ENCODE assay signal across 9 mouse cellular contexts in genomic region chr4:138282834-138283233, GRCm38 (mm10). TPM values are rescaled to one million over a fixed set of nuclear protein-coding genes. Genes with fewer than 3 reads are reported as not detected.
DNase-seq lines count a peak whose midpoint lies in the region; ATAC-seq and TF ChIP-seq lines count a peak whose summit lies in the region.
"Had no signal": no experiment of that assay in that cellular context is flagged by ENCODE, and none has a peak within 500 bp of the region (broad histone marks: within the 10 kb centered on the region; RNA-seq: fewer than 3 reads in every experiment).

No protein-coding gene starts in this region.

- no peaks in the 10 kb centered on the region for H3K36me3 ChIP-seq in ES-E14 (ENCODE audit: control insufficient read depth, insufficient read depth, low read length, poor library complexity, severe bottlenecking)
- H3K36me3 ChIP-seq in embryonic facial prominence, embryonic 11.5 days (replicated peaks; ENCODE audit: control insufficient read depth, insufficient read depth, low read depth, low read length), result no peaks in the 10 kb centered on the region
- no peaks in the 10 kb centered on the region for H3K36me3 ChIP-seq in heart, embryonic 16.5 days (ENCODE audit: control insufficient read depth, insufficient read depth)
- no peaks in the 10 kb centered on the region for H3K36me3 ChIP-seq in lung, embryonic 15.5 days

- in situ Hi-C loops in ES-E14 (cut with MboI; ENCODE audit: low sequenced_read_pairs in 2 of 2, unreplicated experiment in 2 of 2), result no loop called here

- H3K4me2 ChIP-seq in embryonic facial prominence, embryonic 11.5 days (ENCODE audit: low read depth, low read length), result no peak overlapping the region
- no peak overlapping the region for H3K4me2 ChIP-seq in heart, embryonic 16.5 days (ENCODE audit: low read depth, low read length)
- no peak overlapping the region for H3K4me2 ChIP-seq in lung, embryonic 15.5 days

- DNase-seq in ES-E14 (ENCODE audit: low read depth, low spot score), result peak; percentile 95
- DNase-seq in adrenal gland, postnatal 25 days, result peak; percentile 30
- DNase-seq in embryonic facial prominence, embryonic 11.5 days (ENCODE audit: low spot score), result peak; percentile 84
- peak; percentile 49 to 84 for DNase-seq in layer of hippocampus, adult 18-20 months (ENCODE audit: low spot score in 2 of 2)
- DNase-seq in retina, adult 2 months (ENCODE audit: low read depth, low spot score), result peak; percentile 81
- peak; percentile 25 for DNase-seq in urinary bladder, postnatal 25 days (ENCODE audit: low spot score)

- WGBS in embryonic facial prominence, embryonic 11.5 days, result 25% methylated on average over 4 of the region's 4 CpGs
- 26% methylated on average over 4 of the region's 4 CpGs for WGBS in heart, embryonic 16.5 days
- 27% methylated on average over 4 of the region's 4 CpGs for WGBS in lung, embryonic 15.5 days

- no peak overlapping the region for H3K27ac ChIP-seq in ES-E14 (ENCODE audit: insufficient read depth, low read depth, low read length, poor library complexity, severe bottlenecking)
- no peak overlapping the region for H3K27ac ChIP-seq in embryonic facial prominence, embryonic 11.5 days (replicated peaks; ENCODE audit: low read depth, low read length)
- H3K27ac ChIP-seq in heart, embryonic 16.5 days (ENCODE audit: low read length), result no peak overlapping the region
- H3K27ac ChIP-seq in lung, embryonic 15.5 days, result no peak overlapping the region
- H3K27ac ChIP-seq: macrophage had no signal

- peaks cover 0 to 4% of the 10 kb centered on the region in 2 experiments; a peak in 2 of 4 replicates for H3K4me1 ChIP-seq in ES-E14 (ENCODE audit: control insufficient read depth in 2 of 2, insufficient read depth in 2 of 2, low read length in 2 of 2, poor library complexity in 1 of 2)
- no peaks in the 10 kb centered on the region for H3K4me1 ChIP-seq in embryonic facial prominence, embryonic 11.5 days (ENCODE audit: control insufficient read depth, insufficient read depth, low read length)
- H3K4me1 ChIP-seq in heart, embryonic 16.5 days (ENCODE audit: control insufficient read depth, insufficient read depth, low read length), result no peaks in the 10 kb centered on the region
- H3K4me1 ChIP-seq in lung, embryonic 15.5 days, result no peaks in the 10 kb centered on the region

- ATAC-seq in embryonic facial prominence, embryonic 11.5 days (replicated peaks; ENCODE audit: insufficient number of reproducible peaks, low FRiP score, low TSS enrichment, low read depth), result 0 out of 2 replicates have a peak, but pooled peaks have one; percentile 58
- ATAC-seq in heart, embryonic 16.5 days (replicated peaks; ENCODE audit: extremely low read depth, insufficient read depth, low FRiP score), result peak; percentile 38
- peak; percentile 78 for ATAC-seq in lung, embryonic 15.5 days (ENCODE audit: borderline replicate concordance, extremely low read depth, low FRiP score, low TSS enrichment)

- H3K9me3 ChIP-seq in ES-E14 (ENCODE audit: control insufficient read depth, insufficient read depth, low read depth, low read length), result no peaks in the 10 kb centered on the region
- no peaks in the 10 kb centered on the region for H3K9me3 ChIP-seq in embryonic facial prominence, embryonic 11.5 days (replicated peaks; ENCODE audit: control insufficient read depth, low read length)
- H3K9me3 ChIP-seq in heart, embryonic 16.5 days (replicated peaks; ENCODE audit: control insufficient read depth, low read length), result no peaks in the 10 kb centered on the region
- no peaks in the 10 kb centered on the region for H3K9me3 ChIP-seq in lung, embryonic 15.5 days

- H3K9ac ChIP-seq in ES-E14 (ENCODE audit: insufficient read depth, low read depth, low read length, poor library complexity, severe bottlenecking), result no peak overlapping the region
- H3K9ac ChIP-seq in embryonic facial prominence, embryonic 11.5 days (replicated peaks; ENCODE audit: low read length), result no peak overlapping the region
- no peak overlapping the region for H3K9ac ChIP-seq in heart, embryonic 16.5 days (ENCODE audit: low read length)
- no peak overlapping the region for H3K9ac ChIP-seq in lung, embryonic 15.5 days

- H3K27me3 ChIP-seq in embryonic facial prominence, embryonic 11.5 days (ENCODE audit: control insufficient read depth, insufficient read depth, low read length), result no peaks in the 10 kb centered on the region
- H3K27me3 ChIP-seq in heart, embryonic 16.5 days (ENCODE audit: control insufficient read depth, insufficient read depth, low read length), result no peaks in the 10 kb centered on the region
- H3K27me3 ChIP-seq in lung, embryonic 15.5 days, result no peaks in the 10 kb centered on the region

- H3K4me3 ChIP-seq in ES-E14 (ENCODE audit: insufficient read depth in 1 of 2, low read depth in 1 of 2, low read length in 2 of 2, poor library complexity in 1 of 2, severe bottlenecking in 1 of 2), result no peak overlapping the region
- no peak overlapping the region for H3K4me3 ChIP-seq in embryonic facial prominence, embryonic 11.5 days (ENCODE audit: low read depth, low read length)
- H3K4me3 ChIP-seq in heart, embryonic 16.5 days (ENCODE audit: low read length), result no peak overlapping the region
- H3K4me3 ChIP-seq in lung, embryonic 15.5 days, result no peak overlapping the region

TF ChIP-seq in ES-E14, 5 proteins besides CTCF, POLR2A, EP300 and RAD21:
- TF ChIP-seq CHD2 (IDR thresholded peaks at IDR 0.05; ENCODE audit: low read depth, low read length) (no peak), HCFC1 (IDR thresholded peaks at IDR 0.05; ENCODE audit: borderline replicate concordance, insufficient read depth, low read length) (peak; percentile 36; the same call in 1 of the 2 replicates), ZC3H11A (IDR thresholded peaks at IDR 0.05; ENCODE audit: borderline replicate concordance, low read depth, low read length) (peak; percentile 62; the same call in 1 of the 2 replicates), MAFK (IDR thresholded peaks at IDR 0.05; ENCODE audit: insufficient read depth, low read depth, low read length) (no peak), ZNF384 (IDR thresholded peaks at IDR 0.05; ENCODE audit: low read depth, low read length) (peak; percentile 72)

RNA-seq across cellular contexts. Expression of gene Ddost, which starts 21.7 kb away (rescaled TPM):
- total RNA-seq in ES-E14 (2012; rRNA removed), result 317 and 466 TPM in 2 replicates
- total RNA-seq in adrenal gland, postnatal 25 days (2021), result 105 and 106 TPM in 2 replicates
- 249 and 259 TPM in 2 replicates for polyA plus RNA-seq in embryonic facial prominence, embryonic 11.5 days (2014; fragmentation: Nextera tagmentation; extraction: Ambion mirVana)
- 247 and 263 TPM in 2 replicates for polyA plus RNA-seq in heart, embryonic 16.5 days (2015; fragmentation: Nextera tagmentation; extraction: Ambion mirVana)
- 10 to 100 TPM; 93.0 to 96.1 TPM for total RNA-seq in layer of hippocampus, adult 18-20 months (2021)
- polyA plus RNA-seq in lung, embryonic 15.5 days (2015; fragmentation: Nextera tagmentation; extraction: Ambion mirVana), result 413 and 429 TPM in 2 replicates

RNA-seq across cellular contexts. Expression of gene Kif17, which starts 32.6 kb away (rescaled TPM):
- total RNA-seq in ES-E14 (2012; rRNA removed), result 0.40 and 0.63 TPM in 2 replicates
- 2.4 and 4.3 TPM in 2 replicates for total RNA-seq in adrenal gland, postnatal 25 days (2021)
- 0.31 and 0.33 TPM in 2 replicates for polyA plus RNA-seq in embryonic facial prominence, embryonic 11.5 days (2014; fragmentation: Nextera tagmentation; extraction: Ambion mirVana)
- polyA plus RNA-seq in heart, embryonic 16.5 days (2015; fragmentation: Nextera tagmentation; extraction: Ambion mirVana), result 0.68 and 0.99 TPM in 2 replicates
- total RNA-seq in layer of hippocampus, adult 18-20 months (2021), result 10 to 100 TPM; 21.9 to 22.4 TPM
- polyA plus RNA-seq in lung, embryonic 15.5 days (2015; fragmentation: Nextera tagmentation; extraction: Ambion mirVana), result 3.0 and 3.9 TPM in 2 replicates
- polyA plus RNA-seq: macrophage had no signal

RNA-seq across cellular contexts. Expression of gene Sh2d5, which starts 32.6 kb away (rescaled TPM):
- 2.9 and 4.6 TPM in 2 replicates for total RNA-seq in ES-E14 (2012; rRNA removed)
- 2.1 and 2.3 TPM in 2 replicates for total RNA-seq in adrenal gland, postnatal 25 days (2021)
- 1.1 and 1.2 TPM in 2 replicates for polyA plus RNA-seq in embryonic facial prominence, embryonic 11.5 days (2014; fragmentation: Nextera tagmentation; extraction: Ambion mirVana)
- 0.15 and 0.26 TPM in 2 replicates for polyA plus RNA-seq in heart, embryonic 16.5 days (2015; fragmentation: Nextera tagmentation; extraction: Ambion mirVana)
- 10 to 100 TPM; 50.7 to 57.3 TPM for total RNA-seq in layer of hippocampus, adult 18-20 months (2021)
- polyA plus RNA-seq in lung, embryonic 15.5 days (2015; fragmentation: Nextera tagmentation; extraction: Ambion mirVana), result 0.27 and 0.35 TPM in 2 replicates

RNA-seq across cellular contexts. Expression of gene Pink1, which starts 43.3 kb away (rescaled TPM):
- 13.4 and 14.2 TPM in 2 replicates for total RNA-seq in ES-E14 (2012; rRNA removed)
- 161 and 201 TPM in 2 replicates for total RNA-seq in adrenal gland, postnatal 25 days (2021)
- polyA plus RNA-seq in embryonic facial prominence, embryonic 11.5 days (2014; fragmentation: Nextera tagmentation; extraction: Ambion mirVana), result 17.7 and 18.8 TPM in 2 replicates
- 70.9 and 79.8 TPM in 2 replicates for polyA plus RNA-seq in heart, embryonic 16.5 days (2015; fragmentation: Nextera tagmentation; extraction: Ambion mirVana)
- 100 to 1,000 TPM; 309 to 311 TPM for total RNA-seq in layer of hippocampus, adult 18-20 months (2021)
- polyA plus RNA-seq in lung, embryonic 15.5 days (2015; fragmentation: Nextera tagmentation; extraction: Ambion mirVana), result 46.0 and 47.0 TPM in 2 replicates

Comparison
In these comparisons a context has a peak if more than half of its experiments do, and no peak if none do; other contexts are left out.
1. DNase-seq: peak in every context shown above with its lines; median percentile 95 in ES-E14; 84 in embryonic facial prominence, embryonic 11.5 days; 81 in retina, adult 2 months; 66 in layer of hippocampus, adult 18-20 months; 30 in adrenal gland, postnatal 25 days; 25 in urinary bladder, postnatal 25 days.